Mouse (Mus musculus) spleen, adult 12 weeks (tissue): ENCODE measurements at regions not wholly inside any gene's neighbourhood (a gene's known extent, or its start where the extent isn't known, plus 50 kb on each side); places are given as distances from the start of the nearest gene placed in this dataset.

Experiments
- DNase-seq: peaks from one replicate; pipeline ENCODE4 v3.0.0; 2022; ENCODE audit warnings: low spot score

DNA sequence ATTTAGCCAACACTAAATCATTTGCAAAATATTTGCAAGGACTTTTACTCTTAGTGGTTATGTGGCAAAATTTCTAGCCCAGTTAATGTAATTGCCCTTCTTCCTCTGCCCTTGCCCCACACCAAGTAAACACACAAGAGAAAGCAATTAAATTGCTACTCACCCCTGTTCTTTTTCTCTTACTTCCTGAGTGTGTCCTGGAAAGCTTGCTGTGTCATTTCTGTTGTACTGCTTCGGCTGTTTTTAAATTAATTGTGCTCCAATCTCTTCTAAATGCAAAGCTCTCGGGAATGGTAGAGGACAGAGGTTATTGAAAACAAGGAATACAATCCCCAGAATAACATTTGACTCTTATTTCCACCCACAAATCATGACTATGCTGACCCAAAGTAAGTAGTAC, 647.4 kb upstream of the Cited2 start:
- no peak for DNase-seq

DNA sequence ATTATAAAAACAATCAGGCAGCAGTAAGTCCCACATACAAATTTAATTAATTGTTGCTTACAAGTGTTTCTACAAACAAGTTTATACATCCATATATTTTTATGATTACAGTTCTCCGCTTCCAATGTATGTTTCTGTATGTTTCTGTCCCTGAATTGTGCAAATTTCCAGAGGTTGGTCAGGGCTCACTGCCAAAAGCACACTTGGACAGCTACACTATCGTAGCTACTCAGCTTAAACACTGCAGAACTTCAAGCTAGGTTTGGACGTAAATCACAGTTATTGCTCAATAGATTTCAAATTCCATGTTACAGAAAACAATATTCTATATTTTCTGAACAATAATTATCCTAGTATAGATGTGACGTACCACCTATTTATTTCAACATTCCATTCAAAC, 646.8 kb upstream of the Cited2 start:
- DNase-seq = no peak

DNA sequence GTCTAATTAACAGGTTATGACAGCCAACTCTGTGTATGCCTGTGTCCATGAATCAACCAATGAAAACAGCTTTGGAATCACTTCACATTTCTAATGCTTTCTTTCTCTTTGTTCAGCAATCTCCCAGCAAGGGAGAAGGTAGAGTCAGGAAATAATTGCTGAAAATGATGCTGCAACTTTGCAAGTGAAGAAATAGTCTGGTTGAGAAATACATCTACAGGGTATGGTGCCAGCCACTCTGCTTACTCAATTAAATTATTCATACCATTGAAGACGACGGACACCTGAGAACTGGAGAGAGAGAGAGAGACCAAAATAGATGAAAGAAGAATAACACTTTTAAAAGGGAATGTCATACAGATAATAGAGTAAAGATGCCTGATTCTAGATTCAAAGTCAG, 645.4 kb upstream of the Cited2 start:
- DNase-seq = no peak

DNA sequence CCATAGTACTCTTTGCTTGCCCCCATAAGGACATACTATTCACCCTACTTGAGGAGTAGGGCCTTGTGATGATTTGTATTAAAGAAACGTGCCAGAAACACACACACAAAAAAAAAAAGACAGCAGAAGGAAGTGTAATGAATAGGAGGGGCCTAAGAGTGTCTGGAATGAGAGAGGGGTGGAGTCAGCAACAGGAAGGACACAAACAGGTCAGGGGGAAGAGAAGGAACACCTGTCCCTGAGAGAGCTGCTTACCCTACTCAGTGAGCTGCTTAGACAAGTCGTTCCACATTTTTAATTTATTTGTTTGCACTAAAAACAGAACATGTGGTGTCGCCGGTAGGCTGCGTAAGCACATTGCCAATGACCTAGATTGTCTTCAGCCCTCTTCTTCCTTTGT, 642.2 kb upstream of the Cited2 start:
- DNase-seq = no peak

DNA sequence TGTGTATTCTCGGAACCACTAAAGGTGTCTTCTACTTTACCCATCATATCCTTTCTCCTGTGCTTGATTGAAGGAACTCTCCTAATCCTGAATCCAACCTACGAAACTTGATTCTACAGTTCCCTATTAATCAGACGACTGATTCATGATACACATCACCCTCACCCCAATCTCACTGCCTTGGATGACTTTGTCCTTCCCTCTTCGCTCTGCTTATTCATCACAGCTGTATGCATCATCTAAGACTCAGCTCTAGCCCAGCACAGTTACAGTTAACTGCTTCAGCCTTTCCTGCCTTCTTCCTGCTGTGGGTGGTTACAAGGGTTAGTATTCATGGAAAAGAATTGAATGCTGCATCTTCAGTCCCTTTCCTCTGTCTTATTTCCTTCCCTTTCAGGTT, 640.1 kb upstream of the Cited2 start:
- no peak for DNase-seq

DNA sequence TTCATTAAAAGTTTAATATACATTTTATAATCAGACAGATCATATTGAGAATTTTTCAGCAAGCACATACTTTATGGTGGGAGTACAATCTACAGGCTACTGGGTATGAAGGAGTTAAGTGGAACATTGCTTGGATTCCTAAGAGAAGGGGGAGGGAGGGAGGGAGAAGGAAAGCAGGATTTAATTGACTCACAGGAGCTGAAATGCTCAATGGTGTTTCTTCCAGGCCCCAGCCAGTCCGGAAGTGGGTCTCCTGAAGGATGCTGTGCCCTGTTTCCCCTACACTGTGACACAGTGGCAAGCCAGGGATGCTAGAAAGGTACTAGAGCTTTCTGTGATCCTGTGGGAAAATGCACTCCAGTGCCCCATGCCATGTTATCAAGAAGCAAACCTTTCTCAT, 621.0 kb upstream of the Cited2 start:
- no peak for DNase-seq

DNA sequence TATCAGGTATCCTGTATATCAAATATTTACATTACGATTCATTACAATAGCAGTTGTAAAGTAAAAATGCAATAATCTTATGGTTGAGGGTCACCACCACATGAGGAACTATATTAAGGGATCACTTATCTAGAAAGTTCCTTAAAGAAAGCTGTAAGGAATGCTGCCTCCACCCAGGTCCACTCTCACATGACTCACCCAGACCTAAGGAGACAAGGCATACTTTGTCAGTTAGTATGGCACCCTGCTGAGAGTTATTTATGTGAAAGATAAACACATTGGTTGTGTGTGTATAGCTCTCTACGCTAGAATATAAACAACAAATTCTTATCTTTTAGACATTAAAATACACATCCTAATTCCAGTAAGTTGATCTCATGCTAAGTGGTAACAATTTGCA, 619.6 kb upstream of the Cited2 start:
- DNase-seq = no peak

DNA sequence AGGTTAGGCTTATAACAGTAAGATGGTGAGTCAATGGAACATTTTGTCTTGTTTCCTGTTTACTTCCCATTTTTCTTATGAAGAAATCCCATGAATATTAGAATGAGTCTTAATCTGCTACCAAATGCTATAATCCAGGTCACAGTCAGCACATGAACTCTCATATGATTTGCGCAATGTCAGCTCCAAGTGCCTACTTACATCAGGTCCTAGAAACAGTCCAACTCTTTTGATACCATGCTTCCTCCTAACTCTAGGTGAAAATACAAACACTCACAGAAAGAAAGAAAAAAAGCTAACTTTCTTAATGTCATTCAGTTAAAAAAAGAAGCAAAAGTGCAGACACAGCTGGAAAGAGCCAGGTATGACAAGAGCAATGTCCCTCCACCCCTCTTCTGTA, 616.2 kb upstream of the Cited2 start:
- no peak for DNase-seq

DNA sequence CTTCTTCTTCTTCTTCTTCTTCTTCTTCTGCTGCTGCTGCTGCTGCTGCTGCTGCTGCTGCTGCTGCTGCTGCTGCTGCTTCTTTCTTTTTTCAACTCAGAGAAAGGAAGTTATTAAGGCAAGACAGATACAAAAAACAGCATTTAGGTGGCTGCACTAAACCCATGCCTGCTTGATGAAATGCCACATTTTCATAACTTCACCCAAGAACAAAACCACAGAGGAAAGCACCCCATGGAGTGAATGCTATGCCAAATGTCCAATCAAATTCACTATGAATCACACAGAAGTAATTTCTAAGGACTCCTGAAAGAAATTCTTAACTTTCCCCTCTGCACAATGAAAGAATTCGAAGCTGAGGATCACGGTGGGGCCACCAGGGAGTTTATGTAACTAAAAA, 611.9 kb upstream of the Cited2 start:
- DNase-seq = no peak

DNA sequence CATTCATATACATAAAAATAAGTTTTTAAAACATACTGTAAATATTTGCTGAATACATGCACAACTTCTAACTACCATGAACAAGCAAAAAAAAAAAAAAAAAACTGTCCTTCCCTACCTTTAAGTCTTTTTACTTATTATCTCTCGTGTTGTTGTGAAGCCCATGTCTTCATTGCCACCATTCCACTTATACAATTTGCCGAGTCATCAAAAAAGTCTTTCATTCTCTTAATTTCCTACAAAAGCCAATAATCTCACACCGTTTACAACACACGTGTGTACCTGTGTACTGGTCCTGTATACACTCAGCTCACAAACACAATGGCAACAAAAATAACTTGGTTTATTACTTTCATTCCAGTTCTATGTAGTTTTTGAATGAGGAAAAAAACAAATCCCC, 608.2 kb upstream of the Cited2 start:
- no peak for DNase-seq

DNA sequence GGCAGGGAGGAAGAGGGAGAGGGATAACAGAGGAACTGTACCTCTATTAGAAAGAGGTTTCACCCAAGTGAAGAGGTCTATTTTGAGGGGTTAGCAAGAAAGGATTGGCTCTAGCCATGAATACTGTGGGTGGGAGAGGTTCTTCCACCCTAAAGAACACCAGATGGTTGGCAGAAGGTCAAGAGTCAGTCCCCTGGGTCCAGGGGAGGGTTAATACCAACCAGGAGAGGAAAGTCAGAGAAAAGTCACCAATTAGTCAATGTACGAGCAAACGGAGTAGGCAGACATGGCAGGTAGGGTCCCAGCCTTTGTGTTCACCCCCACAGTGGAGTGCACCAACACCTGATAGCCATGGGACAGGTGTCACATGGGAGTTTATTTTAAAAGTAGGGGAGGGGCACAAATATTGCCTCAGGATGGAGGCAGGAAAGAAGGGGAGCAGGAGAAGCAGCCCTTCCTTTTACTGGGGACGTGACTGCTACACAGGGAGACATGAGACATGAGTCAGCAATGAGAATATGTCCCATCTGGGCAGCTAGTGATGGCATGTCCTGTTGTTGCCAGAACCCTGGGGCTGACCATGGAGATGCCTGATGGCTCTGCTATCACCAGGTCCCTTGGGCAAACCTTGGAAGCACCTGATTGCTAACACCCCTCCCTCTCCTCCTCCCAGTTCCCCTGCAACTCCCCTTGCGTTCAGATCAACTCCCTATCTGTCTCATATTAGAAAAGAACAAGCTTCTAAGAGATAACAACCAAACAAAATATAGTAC, 593.4 kb upstream of the Cited2 start:
- no peak for DNase-seq

DNA sequence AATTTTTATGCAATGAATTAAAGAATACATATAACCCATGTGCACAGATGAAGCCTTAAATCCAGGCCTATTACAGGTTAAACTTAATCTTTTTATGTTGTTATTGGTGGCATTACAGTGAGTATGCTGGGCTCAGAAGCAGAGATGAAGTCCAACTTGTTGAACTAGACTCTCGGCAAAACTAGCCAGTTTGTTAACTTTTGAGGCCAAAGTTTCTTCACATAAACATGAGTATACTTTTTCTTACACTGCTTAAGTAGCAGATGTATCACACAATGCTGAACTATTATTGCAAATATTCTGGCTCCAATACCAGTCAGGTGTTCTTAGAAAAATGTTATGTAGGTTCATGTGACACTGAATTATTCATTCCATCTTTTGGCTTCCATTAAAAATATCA, 592.4 kb upstream of the Cited2 start:
- no peak for DNase-seq

DNA sequence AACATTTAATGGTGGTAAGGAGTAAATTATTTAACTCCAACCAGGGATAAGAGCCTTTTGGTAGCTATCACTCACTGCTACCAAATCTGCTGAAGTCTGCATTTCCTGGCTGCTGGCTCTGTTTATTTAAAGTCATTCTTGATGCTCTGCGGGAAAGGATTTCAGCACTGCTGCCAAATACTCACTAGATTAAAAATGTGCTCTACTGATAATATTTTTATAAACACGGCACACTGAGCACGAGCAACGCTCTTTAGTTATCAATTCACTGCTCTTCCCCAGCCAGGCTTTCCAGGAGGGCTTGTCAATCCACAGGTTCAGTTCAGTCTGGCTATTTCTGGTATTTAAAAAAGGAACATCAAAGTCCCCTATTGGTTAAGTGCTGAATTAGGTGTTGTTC, 591.3 kb upstream of the Cited2 start:
- DNase-seq = no peak

DNA sequence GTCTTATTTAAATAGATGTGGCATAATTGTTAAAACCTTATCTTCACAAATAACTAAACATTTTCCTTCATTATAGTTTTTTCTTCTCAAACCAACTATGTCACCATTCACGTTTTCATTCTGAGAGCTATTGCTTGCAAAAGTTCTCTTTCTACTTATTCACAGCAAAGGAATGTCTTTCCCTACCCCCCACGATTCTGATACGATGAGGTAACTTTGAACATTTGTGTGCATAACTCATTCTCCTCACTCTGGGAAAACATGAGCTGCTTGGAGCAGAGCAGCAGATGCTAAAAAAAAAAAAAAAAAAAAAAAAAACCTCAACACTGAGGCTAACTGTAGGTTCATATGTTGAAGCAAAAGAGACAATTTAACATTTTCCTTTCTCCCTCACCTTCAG, 547.6 kb upstream of the Cited2 start:
- no peak for DNase-seq

DNA sequence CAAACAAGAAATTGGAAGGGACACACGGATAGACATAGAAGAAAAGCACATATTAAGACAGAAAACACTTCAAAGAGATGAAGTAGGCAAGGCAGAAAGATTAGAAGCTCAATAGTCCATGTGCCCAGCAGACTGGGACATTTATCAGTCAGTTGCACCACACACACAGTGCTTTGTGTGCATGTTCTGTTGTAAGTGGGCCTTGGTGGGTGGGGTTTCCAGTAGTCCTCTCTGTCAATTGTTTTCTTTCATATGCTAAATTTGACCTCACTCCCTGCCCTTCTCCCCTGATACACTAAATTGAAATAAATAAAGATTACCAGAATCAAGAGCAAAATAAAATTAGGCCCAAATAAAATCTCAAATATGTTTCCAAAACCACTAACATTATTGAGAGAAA, 546.0 kb upstream of the Cited2 start:
- DNase-seq = no peak

DNA sequence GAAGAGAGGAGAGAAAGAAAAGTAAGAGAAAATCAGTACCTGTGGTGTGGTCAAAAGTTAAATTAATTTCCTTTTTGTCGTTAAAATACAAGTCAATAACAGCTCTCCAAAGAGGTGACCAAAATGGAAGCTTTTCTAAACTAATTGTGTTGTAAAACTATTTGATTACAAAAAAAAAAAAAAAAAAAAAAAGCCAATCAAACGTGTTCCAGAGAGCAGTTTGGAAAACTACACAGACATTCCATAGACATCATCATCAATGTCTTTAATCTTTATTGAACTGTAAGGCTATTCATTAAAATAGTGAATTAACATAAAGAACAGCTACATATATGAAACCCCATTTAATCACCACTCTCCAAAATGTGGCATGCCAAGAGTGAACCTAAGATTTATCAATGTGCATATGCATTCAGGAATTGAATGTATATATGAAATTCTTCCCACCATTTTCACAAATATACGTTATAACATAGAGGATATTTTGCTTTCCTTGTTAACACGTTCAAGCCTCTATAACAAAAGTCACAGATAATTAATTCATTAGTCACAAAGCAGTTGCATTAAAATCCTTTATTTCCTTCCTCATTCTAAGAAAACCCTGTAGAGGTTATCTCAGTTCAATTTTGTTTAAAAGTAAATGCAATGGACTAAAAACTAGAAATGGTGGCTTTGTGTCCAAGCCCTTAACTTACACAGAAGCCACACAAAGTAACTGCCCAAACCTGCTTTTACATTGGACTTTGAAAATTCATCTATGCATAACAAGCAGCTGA, 545.3 kb upstream of the Cited2 start:
- no peak for DNase-seq

DNA sequence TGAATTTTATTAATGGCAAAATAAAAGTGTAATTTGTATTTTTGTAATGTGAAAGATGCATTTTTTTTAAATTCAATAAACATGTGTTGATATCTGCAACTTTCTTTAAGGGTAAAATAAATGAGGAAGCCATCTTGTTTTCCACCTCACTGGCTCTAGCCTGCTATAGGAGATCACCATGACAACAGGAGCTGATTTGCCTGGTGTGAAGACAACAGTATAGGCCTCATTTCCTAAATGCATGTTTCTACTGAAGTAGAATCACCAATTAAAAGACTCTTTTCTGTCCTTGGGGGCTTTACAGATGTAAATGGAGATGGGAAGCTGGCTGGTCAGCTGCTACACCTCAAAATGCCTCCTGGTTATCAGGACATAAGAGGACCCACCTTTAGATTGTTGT, 544.4 kb upstream of the Cited2 start:
- DNase-seq = no peak

DNA sequence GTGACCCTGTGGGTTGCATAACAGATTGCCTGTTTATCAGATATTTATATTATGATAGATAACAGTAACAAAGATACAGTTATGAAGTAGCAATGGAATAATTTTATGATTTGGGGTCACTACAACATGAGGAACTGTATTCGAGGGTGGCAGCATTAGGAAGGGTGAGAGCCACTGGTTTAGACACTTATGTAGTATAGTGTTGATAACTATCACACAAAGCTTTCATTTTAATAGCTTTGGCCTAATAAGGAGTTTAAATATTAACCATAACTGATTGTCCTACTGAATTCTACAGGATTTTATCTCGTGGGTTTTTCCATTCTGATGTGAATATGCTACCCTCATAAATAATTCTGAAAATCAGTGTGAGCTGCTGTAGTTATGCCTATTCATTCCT, 538.6 kb upstream of the Cited2 start:
- no peak for DNase-seq

DNA sequence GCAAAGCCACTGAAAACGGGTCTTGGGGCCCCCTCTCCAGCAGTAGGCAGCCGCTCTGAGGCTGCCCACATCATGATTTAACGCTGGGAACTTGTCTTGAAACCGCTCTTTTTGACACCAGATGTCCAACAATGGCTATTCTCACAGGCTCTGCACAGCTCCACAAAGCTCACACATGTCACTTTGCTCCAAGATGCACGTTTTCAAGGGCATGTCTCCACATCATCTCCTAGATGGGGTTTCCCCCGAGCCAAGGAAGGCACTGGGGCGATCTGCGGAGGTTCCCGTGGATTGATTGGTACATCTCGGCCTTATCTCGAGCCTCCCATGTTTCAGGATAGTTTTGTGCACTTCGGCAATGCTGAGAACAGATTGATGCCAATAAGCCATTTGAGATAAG, 526.8 kb upstream of the Cited2 start:
- DNase-seq = no peak

DNA sequence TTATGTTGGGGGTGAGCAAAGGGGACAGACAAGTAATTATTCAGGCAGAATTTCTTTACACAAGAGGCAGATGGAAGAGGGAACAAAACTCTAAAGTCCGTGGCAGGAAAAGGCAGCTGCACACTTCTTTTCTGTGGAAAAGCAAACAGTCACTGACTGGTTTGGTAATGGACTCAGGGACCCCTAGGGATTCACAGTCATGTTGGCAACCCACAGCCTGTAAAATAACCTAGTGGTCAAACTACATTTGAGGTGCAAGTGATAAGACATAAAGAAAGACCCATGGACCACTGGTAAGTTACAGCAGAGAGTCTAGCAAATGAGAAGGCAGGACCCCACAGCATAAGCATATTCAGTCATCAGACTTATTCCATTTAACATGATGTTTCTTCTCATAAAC, 526.4 kb upstream of the Cited2 start:
- no peak for DNase-seq

DNA sequence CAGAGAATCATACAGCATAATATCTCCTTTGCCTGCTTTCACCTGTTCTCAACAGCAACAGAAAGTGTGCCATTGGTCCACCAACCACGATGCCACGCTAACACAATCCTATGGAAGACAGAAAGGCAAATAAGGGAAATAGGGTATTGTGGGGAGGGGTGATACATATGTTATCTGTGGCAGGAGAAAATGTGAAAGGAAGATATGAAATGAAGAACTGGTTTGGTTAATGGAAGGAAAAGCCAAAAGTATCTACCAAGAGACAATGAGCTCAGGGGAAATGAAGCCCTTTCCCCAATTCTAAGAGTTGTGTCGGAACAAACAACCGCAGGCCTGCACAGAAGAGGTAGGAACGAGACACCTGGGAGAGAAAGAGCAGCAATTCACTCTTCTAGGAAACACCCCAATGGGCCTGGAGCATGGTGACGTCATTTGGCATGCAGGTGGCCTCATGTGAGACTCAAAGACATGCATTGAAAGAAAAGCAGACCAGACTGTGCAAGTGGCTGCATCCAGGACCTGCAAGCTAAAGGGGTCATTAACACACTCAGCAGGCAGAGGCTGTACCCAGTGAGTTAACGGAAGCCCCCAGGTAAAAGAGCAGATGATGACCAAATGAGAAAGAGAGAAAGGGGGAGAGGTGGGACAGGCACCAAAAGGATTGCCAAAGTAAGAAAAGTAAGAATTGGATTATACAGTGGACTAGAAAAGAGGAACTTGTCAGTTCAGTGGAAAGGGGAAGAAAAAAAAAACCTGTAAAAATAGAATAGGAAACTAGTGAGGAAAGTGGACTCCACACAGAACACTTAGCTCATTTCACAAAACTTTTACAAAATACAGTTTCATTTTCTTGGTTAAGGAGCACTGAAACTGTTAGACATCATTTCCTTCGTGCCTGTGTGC, 522.2 kb upstream of the Cited2 start:
- no peak for DNase-seq

DNA sequence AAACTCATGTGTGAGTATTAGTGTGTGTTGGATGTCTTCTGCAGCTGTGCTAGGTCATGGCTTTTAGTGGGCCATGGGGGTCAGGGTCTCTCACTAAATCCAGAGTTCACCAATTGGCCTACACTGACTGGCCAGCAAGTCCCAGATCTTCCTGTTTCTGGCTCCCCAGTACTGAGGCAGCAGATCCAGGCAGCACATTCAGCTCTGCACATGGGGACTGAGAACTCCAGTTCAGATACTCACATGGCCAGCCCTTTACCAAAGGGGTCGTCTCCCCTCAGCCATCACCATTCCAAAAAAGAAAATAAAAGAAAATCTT, 521.6 kb upstream of the Cited2 start:
- no peak for DNase-seq
